Mouse (Mus musculus) heart, adult 2 months (tissue): ENCODE data around the gene Sec22a. TPM values are rescaled to one million over a fixed set of nuclear protein-coding genes. Genes with fewer than 3 reads are reported as not detected.

Source experiments
- DNase-seq, 2 experiments: peaks; one replicate each; pipeline ENCODE4 v3.0.0; 2021
- H3K27ac ChIP-seq: fragments of 200-600 bp; 2 replicates; pipeline ENCODE4 v1.8.1; 2022
- H3K27me3 ChIP-seq: fragments of 200-500 bp; 2 replicates; pipeline ENCODE4 v1.6.1; 2012; ENCODE audit warnings: mild to moderate bottlenecking, low read length, inconsistent platforms, mixed read lengths; ENCODE audit not compliant: control insufficient read depth, insufficient read depth
- H3K36me3 ChIP-seq: fragments of 200-500 bp; 2 replicates; pipeline ENCODE4 v1.6.1; 2012; ENCODE audit warnings: low read length, inconsistent platforms; ENCODE audit not compliant: control insufficient read depth, insufficient read depth
- H3K4me1 ChIP-seq: fragments of 200-500 bp; 2 replicates; pipeline ENCODE4 v1.6.1; 2011; ENCODE audit warnings: low read length; ENCODE audit not compliant: control insufficient read depth, insufficient read depth
- H3K4me3 ChIP-seq: fragments of 200-600 bp; 2 replicates; pipeline ENCODE4 v1.8.1; 2022
- H3K79me2 ChIP-seq: fragments of 200-500 bp; replicated peaks from 2 replicates; pipeline ENCODE4 v1.6.1; 2012; ENCODE audit warnings: mild to moderate bottlenecking, inconsistent platforms, low read length, moderate library complexity, mixed read lengths; ENCODE audit not compliant: control insufficient read depth, insufficient read depth
- H3K9ac ChIP-seq: fragments of 200-500 bp; 2 replicates; pipeline ENCODE4 v1.6.1; 2012; ENCODE audit warnings: low read depth, mild to moderate bottlenecking, control low read depth, inconsistent platforms, low read length, mixed read lengths
- CTCF ChIP-seq: fragments of 200-600 bp; IDR thresholded peaks from 2 replicates; pipeline ENCODE4 v1.8.1; 2022; ENCODE audit warnings: antibody characterized with exemption, mild to moderate bottlenecking, moderate library complexity
- EP300 ChIP-seq: fragments of 200-500 bp; IDR thresholded peaks from 2 replicates; pipeline ENCODE4 v1.6.1; 2011; ENCODE audit warnings: low read depth, low read length, control low read depth; ENCODE audit not compliant: insufficient read depth
- POLR2A ChIP-seq: fragments of 200-500 bp; IDR thresholded peaks from 2 replicates; pipeline ENCODE4 v1.6.1; 2011; ENCODE audit warnings: mild to moderate bottlenecking, low read depth, low read length, control low read depth; ENCODE audit not compliant: insufficient read depth
- WGBS: fragments of 180-500 bp; shearing (Covaris S2); methylation state at CpG from one replicate; pipeline ENCODE4 v1.1.7; 2018; 5-methylcytosine and 5-hydroxymethylcytosine counted together
- intact Hi-C: fragments of 180-260 bp; cut with DNase I; formaldehyde crosslinking; loops from one replicate; pipeline ENCODE4 v1.15.1; 2025
- polyA plus RNA-seq: library from polyadenylated mRNA; depleted of rRNA; stranded (reverse); fragments of >200 nt; gene quantifications from 2 replicates; pipeline ENCODE4 v1.2.3, GENCODE M21; 2012
- total RNA-seq, 2 experiments: library from RNA; stranded (reverse); gene quantifications; 2 replicates each; pipeline ENCODE4 v1.2.3; 2021

The Sec22a gene
- total and polyA plus RNA-seq, 3 experiments = 10.3 to 17.6 (median 12.0) TPM

GRCm38 (mm10) chr16:35287244-35287643 lies 76.5 kb downstream of the Sec22a start:
- no peaks in the 10 kb centered on the region for H3K36me3 ChIP-seq
- H3K27me3 ChIP-seq = no peaks in the 10 kb centered on the region
- 85% methylated on average over 5 of the region's 5 CpGs for WGBS
- no peak overlapping the region for H3K9ac ChIP-seq
- no peak for DNase-seq
- H3K27ac ChIP-seq = no peak overlapping the region
- TF ChIP-seq POLR2A (no peak), EP300 (no peak), CTCF (no peak)
- no peaks in the 10 kb centered on the region for H3K4me1 ChIP-seq
- intact Hi-C loops = no loop called here
- H3K4me3 ChIP-seq = no peak overlapping the region
- no peaks in the 10 kb centered on the region for H3K79me2 ChIP-seq

- intact Hi-C loops = no loop called here
- no peaks in the 10 kb centered on the region for H3K27me3 ChIP-seq
- no peaks in the 10 kb centered on the region for H3K4me1 ChIP-seq
- no peak for DNase-seq
- no peak overlapping the region for H3K27ac ChIP-seq
- no peak overlapping the region for H3K9ac ChIP-seq
- H3K4me3 ChIP-seq = no peak overlapping the region
- 45% methylated on average over 9 of the region's 9 CpGs for WGBS
- H3K79me2 ChIP-seq = no peaks in the 10 kb centered on the region
- no peak for TF ChIP-seq POLR2A
- no peak for TF ChIP-seq EP300
- TF ChIP-seq CTCF = no peak
- H3K36me3 ChIP-seq = no peaks in the 10 kb centered on the region
These were observed 77.9 kb downstream of the Sec22a start for GRCm38 (mm10) chr16:35285821-35286220.

- DNase-seq = no peak
- Histone ChIP-seq H3K79me2 (no peaks in the 10 kb centered on the region), H3K36me3 (no peaks in the 10 kb centered on the region), H3K27me3 (no peaks in the 10 kb centered on the region), H3K9ac (no peak overlapping the region), H3K27ac (no peak overlapping the region), H3K4me3 (no peak overlapping the region), H3K4me1 (no peaks in the 10 kb centered on the region)
- TF ChIP-seq POLR2A (no peak), CTCF (no peak), EP300 (no peak)
- WGBS = 83% methylated on average over 2 of the region's 2 CpGs
- intact Hi-C loops = no loop called here
These were observed 81.3 kb downstream of the Sec22a start for GRCm38 (mm10) chr16:35282456-35282855.

- WGBS = 81% methylated on average over 6 of the region's 6 CpGs
- no peaks in the 10 kb centered on the region for H3K4me1 ChIP-seq
- DNase-seq = no peak
- H3K27me3 ChIP-seq = no peaks in the 10 kb centered on the region
- H3K4me3 ChIP-seq = no peak overlapping the region
- H3K9ac ChIP-seq = no peak overlapping the region
- no peaks in the 10 kb centered on the region for H3K79me2 ChIP-seq
- intact Hi-C loops = no loop called here
- TF ChIP-seq EP300 (no peak), CTCF (no peak), POLR2A (no peak)
- no peak overlapping the region for H3K27ac ChIP-seq
- no peaks in the 10 kb centered on the region for H3K36me3 ChIP-seq
These were observed 85.6 kb downstream of the Sec22a start for GRCm38 (mm10) chr16:35278166-35278565.

- Histone ChIP-seq H3K79me2 (no peaks in the 10 kb centered on the region), H3K27ac (no peak overlapping the region), H3K27me3 (no peaks in the 10 kb centered on the region), H3K4me3 (no peak overlapping the region), H3K9ac (no peak overlapping the region), H3K36me3 (no peaks in the 10 kb centered on the region), H3K4me1 (peaks cover 1% of the 10 kb centered on the region; the same call in 1 of the 2 replicates)
- 67% methylated on average over 4 of the region's 4 CpGs for WGBS
- TF ChIP-seq POLR2A = no peak
- peak; percentile 18; the same call in 1 of the 2 replicates for TF ChIP-seq CTCF
- TF ChIP-seq EP300 = no peak
- no peak for DNase-seq
- intact Hi-C loops = no loop called here
These were observed 91.3 kb downstream of the Sec22a start for GRCm38 (mm10) chr16:35272417-35272816.

- TF ChIP-seq POLR2A (no peak), CTCF (peak; percentile 49)
- H3K4me1 ChIP-seq = peaks cover 1% of the 10 kb centered on the region; the same call in 1 of the 2 replicates
- no peaks in the 10 kb centered on the region for H3K36me3 ChIP-seq
- H3K9ac ChIP-seq = no peak overlapping the region
- no peaks in the 10 kb centered on the region for H3K27me3 ChIP-seq
- H3K4me3 ChIP-seq = no peak overlapping the region
- WGBS = 48% methylated on average over 4 of the region's 4 CpGs
- no peak overlapping the region for H3K27ac ChIP-seq
- no peaks in the 10 kb centered on the region for H3K79me2 ChIP-seq
- intact Hi-C loops = no loop called here
- no peak for DNase-seq
These were observed 92.1 kb downstream of the Sec22a start for GRCm38 (mm10) chr16:35271572-35271971.

- no peak overlapping the region for H3K4me3 ChIP-seq
- H3K9ac ChIP-seq = no peak overlapping the region
- DNase-seq = no peak
- intact Hi-C loops = loop anchor here (1.0 kb wide), 3 partner anchors 116 to 210 kb away; no protein-coding TSS in a partner anchor
- TF ChIP-seq POLR2A (no peak), EP300 (no peak), CTCF (no peak)
- WGBS = 81% methylated on average over 6 of the region's 6 CpGs
- peaks cover 1% of the 10 kb centered on the region; the same call in 1 of the 2 replicates for H3K4me1 ChIP-seq
- H3K79me2 ChIP-seq = no peaks in the 10 kb centered on the region
- H3K27ac ChIP-seq = no peak overlapping the region
- H3K36me3 ChIP-seq = no peaks in the 10 kb centered on the region
- no peaks in the 10 kb centered on the region for H3K27me3 ChIP-seq
These were observed 92.8 kb downstream of the Sec22a start for GRCm38 (mm10) chr16:35270945-35271344.
